Mouse (Mus musculus) kidney, postnatal 25 days (tissue): ENCODE measurements around the gene Sp2.

Experiments
- DNase-seq, 2 experiments: peaks; one replicate each; pipeline ENCODE4 v3.0.0; 2021; ENCODE audit warnings: mixed read lengths in 2 of 2

The Sp2 gene

DNA sequence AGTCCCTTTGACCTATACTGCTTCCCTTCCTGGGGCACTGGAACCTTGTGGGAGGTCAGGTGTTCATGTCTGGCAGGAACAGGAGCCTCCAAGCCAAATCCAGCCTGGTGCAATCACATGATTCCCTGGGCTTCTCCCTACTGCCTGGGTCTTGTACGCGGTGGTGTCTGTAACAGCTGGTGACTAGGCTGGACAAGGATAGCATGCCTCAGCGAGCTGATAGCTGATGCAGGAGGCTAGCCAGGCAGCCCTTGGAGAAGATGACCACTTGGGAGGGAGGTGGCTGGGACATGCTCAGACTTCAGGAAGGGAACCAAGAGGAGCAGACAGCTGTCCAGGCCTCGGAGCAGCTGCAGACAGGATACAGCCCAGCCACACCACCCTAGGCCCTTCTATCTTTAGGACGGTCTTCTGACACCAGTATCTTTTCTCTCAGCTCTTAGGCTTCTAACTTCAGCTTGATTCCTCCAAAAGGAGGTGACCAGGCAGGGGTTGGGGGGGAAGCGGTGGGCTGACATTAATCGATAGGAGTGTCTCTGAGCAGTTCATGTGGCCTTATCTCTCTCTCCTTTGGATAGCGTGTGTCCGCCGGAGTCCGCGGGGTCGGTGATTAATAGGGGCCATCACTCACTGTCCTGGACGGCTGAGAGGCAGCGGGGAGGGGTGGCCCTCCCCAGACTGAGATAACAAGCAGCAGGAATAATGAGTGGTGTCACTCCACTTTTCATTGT, 76.2 kb downstream of the Sp2 start:
- peak; percentile 43 to 76 for DNase-seq
